Mouse (Mus musculus) kidney, postnatal 36 days (tissue): ENCODE data around the gene Fggy.

Experiments used
- DNase-seq, 2 experiments: peaks; one replicate each; pipeline ENCODE4 v3.0.0; 2021 to 2022; ENCODE audit warnings: mixed read lengths in 2 of 2

The Fggy gene

DNA sequence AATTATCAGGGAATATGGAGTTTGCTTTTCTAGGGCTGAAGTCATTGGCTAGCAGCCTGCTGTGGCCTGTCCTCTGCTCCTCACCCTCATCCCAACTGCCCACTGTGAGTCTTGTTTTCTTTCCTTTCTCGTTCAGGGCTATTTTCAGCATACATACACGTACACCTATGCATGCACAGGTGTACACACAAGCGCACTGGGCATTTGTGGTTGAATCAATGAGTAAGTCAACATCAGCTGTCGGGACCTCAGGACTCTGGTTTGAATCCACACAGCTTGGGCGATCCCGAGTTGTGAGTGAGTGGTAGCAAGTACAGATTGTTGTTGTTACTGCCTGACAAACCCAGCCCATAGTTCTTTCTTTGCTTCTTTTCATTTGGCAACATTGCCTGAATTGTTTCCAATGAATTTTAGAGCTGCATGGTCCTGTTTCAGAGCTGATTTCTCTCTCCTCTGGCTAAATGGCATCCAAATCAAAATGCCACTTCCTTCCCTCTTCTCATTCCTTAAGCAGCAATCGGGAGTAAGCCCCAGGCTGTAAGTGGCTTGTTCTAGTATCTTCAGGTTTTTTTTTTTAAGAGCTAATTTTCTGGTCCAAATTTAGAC lies 109.1 kb downstream of the Fggy start:
- no peak for DNase-seq

DNA sequence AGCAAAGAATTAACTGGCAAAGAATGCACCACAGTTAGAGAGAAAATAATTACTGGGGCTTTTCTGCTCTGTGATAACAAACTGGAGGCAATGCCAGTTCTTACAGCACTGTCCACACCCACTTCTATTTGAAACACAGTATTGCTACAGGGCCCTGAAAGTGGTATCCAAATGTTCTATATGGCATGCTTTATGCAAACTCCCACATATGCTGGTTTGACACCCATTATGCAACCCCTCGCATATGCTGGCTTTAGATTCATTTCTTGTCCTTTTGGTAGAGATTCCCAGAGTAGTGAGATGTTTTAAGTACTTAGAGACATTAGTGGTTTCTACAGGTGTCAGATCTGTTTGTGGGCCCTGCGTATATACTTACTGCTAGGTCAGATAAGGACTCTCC lies 109.6 kb downstream of the Fggy start:
- DNase-seq = no peak

DNA sequence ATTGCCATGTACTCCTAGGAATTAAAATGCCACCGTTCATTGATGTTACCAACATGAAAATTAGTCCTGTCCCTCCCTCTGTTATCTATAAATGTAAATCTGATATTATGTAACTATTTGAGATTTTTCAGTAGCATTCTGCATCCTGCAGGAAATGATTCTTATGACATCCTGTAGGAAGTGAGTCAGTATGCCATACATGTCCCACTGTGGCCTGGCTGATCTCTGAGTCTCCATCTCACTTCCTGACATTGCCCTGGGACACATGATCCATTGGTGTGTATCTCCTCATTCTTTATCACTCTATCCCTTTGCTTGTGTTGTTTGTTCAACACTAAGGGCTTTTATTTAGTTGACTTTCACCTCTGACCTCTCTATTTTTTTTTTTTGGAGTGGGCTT lies 110.3 kb downstream of the Fggy start:
- no peak for DNase-seq

DNA sequence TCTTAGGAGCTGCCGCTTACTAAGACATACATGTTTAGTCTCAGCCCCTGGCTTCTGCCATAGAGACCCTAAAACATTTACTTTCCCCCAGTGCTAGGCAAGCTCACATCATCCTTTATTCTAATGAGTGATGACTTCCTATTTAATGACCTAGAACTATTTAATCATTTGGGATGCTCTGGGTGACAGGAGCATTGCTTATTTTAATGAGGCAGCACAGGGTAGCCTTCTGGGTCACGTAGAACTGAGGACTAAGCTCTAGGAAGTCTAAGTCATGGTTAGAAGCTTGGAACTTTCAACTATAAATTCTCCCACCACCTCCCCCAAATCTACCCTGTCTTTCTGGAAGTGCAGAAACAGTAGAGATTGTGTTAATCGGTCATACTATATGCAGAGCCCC lies 111.2 kb downstream of the Fggy start:
- DNase-seq = no peak

DNA sequence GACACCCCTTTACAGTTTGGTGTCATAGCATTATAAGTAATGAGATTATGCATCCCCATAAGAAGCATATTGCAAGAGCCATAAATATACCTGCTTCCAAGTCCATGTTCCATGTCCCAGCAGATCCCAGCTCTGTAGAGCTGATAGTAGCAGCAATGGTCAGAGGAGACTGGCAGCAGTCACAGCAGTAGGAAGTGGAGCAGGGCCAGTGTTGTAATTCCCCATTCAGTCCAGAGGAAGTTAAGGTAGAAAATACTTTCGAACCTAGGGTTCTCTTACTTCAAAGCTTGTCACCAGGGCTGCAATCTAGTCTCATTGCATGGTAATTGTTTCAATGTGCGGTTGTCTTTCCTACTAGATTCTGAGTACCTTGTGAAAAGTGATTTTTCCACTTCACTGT lies 112.0 kb downstream of the Fggy start:
- DNase-seq = no peak

DNA sequence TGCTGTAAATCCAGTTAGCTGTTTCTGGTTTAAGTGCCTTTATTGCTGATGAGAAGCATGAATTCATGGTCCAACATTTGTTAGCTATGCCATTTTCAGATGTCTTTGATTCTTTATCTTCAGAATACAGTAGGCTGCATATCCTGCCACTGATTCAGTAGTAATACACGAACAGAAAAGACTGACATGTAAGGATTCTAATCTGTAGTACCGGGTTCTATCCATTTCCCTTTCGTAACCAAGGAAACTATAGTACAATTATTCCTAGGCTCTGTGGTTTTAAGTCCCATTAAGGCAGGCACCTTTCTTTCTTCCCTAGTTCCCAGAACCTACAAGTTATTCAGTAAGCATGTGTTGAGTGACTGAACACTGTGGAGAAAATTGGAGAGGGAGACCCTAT lies 113.3 kb downstream of the Fggy start:
- DNase-seq = no peak

DNA sequence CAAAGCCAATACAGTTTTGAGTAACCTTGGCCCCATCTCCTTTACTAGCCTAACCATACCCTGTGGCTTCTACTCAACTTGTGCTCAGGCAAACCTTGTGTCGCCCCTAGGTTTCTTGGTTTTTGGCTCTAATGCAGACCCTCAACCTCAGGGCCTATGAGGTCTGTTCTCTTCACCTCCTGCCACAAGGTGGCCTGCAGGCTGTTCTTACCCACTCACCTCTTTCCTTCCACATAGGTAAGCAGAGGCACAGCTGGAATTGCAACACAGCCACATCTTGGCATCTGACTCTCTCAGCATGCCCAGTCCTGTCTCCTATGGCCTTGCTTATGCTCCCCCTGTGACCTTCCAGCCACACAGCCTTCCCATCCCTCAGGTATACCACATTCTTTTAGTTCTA lies 114.7 kb downstream of the Fggy start:
- no peak for DNase-seq

DNA sequence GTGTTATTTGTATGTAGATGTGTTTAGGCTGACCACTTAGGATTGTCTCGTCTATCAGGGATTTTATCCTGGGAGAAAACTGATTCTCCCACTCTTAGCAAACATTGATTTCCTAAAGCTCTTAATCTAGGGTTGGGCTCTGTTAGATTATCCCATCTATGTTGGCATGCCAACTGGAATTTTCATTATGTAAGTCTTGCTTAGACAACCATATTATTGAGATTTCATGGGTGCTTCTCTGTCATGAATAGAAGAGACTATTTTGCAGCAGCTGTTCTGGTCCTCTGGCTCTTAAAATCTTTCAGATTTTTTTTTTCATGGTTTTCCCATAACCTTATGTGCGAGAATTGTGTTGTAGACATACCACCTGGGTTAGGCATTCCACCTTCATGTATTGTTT lies 119.1 kb downstream of the Fggy start:
- DNase-seq = no peak

DNA sequence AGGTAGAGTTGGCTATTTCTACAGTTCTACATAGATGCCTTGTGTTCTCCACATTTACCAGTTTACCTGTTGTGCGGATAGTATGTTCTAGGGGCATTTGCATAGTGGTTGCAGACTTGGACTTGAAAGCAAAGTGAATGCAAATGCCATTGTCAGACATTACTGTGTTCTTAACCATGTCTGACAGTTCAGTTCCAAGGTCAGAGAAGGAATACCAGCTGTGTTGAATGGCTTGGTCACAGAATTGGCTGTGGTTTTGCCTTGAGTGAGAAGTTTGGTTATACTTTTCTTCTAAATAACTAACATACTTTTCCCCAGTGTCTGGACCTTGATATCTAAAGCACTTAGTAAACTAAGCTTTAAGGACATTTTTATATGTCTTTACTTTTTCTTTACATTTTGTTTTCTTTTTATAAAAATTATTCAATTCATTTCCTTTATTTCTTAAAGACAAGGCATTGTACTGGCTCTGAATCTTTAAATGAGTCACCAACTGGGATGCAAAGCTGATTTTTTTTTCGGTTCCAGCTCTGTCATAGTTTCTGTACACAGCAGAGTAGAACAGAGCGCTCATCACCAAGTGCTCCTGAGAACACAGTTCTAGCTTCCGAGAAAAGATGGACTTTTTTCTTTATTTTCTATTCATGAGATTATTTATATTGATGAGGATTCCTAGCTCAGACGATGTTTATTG lies 123.6 kb downstream of the Fggy start:
- DNase-seq = no peak

DNA sequence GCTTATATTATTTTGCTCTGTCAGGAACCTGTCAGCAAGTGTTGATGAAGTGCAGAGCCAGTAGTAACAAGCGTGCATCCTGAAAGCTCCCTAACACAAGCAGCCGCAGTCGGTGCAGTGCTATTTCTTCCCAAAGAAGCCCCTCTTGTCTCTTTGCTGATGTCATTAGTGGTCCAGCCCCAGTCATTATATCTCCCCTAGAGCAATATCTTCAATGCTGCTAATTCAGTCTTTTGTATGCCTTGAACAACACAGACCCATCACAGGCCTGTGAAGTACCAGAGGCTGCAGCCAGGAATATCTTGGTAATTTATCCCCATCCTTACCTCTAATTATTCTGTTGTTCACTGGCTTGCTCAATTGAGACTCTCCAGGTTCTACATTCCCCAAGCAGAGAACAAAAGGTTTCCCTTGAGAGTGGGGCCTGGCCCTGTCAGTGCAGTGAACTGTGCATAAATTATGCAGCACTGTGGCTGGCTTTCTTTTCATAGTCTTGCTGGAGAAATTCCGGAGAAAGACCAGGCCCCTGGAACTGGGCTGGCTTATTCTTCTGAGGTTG lies 127.3 kb downstream of the Fggy start:
- peak; percentile 24 to 40 for DNase-seq

DNA sequence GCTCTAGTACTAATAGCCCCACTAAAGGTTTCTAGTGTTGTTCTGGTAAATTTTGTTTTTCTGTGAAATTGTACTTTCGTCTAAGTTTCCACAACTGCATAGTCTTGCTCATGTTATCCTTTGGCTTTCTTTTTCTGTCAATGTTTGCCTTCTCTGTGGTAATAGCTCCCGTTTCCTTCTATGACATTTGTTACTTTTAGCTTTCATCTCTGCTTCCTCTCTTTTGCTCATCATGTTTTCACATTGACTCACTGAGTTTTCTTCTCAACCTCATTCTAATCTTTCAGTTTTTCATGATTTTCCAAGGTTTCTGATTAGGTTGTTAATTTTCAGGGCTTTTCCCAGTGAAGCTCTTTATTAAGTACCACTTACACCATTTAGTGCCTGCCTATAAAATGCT lies 129.5 kb downstream of the Fggy start:
- DNase-seq = no peak

DNA sequence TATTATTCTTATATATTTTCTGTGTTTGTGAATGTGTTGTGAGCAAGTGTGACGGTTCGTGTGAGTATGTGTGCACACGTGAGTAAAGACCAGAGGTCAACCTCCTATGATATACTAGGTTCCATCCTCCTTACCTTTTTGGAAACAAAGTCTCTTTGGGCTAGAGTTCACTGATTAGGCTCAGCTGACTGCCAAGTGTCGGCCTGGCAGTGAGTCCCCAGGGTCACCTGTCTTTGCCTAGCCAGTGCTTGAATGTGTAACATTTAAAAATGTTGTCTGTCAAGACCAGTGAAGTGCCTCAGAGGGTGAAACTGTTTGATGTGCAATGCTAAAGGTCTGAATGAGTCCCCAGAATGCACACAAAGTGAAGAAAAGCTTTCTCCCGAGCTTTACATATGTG lies 130.0 kb downstream of the Fggy start:
- DNase-seq = no peak

DNA sequence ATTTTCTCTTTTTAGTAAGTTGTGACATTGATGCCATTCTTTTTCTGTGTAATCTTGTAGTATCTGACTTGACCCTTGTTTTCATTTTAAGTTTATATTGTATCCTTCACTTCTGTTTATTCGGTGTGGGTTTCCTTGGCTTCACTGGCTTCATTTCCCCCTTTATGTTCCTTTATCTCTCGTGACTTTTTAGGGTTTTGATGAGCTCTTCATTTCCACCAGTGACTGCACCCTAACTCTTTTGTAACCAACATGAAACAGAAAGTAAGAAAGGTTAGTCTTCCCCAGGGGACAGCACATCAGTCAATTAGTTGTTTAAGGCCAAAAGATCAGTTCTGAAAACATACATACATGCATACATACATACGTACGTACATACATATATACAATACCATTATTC lies 130.9 kb downstream of the Fggy start:
- DNase-seq = no peak

DNA sequence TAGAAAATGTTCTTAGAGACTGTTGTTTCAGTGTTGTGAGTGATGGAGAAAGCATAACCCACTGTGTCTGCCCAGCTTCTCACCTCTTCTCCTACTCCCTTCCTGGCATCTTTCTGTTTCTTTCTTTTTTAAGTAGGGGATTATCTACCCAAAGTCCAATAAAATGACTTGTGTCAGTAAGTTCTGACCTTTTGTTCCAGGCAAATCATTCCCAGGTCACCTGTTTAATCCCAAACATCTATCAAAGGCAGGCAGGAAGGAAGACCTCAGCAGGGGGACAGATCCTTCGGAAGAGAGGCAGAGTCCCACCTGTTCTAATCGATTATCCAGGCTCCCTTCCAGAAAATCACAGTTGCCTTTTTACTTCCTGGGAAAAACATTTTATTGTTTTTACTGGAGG lies 143.1 kb downstream of the Fggy start:
- peak; percentile 20 to 27 for DNase-seq

DNA sequence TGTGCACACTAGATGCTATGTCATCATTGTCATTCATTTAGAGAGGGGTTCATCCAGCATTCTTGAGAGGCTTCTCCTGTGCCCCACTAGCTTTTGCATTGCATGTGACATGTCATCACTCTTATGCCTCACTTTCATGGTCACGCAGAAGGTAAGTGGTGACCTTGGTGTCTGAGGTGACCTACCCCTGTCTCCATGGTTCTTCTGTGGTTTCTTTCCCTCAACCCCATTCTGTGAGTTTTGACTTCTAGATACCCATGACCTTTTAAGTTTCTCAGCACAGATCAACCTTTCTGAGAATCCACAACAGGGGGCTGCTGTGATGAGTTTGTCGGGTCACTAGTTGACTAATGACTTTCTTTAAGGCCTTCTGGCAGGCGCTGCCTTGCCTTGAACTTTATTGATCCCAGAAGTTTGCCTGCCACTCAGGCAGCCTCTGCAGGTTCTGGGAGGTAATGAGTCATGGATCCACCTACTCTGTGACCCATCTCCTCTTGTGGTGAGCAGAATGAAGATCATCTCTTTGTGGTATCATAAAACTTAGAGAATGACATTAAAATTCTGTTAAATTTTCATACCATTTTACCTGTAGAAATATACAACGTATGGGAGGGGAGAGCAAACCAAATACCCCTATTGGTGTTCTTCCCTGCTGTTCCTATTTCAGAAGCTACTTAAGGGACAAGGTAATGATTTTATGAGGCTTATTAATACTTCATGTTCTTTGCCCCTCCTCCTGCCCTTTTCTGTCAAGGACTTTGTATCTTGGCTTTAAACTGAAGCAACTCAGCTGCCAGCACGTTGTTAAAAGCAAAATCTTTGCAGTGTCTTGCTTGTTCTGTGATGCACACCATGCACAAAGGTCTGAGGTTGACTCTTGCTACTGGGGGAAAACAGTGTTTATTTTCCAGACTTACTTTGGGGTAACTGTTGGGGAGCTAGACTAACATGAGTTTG lies 150.9 kb downstream of the Fggy start:
- DNase-seq = peak; percentile 58 to 59

DNA sequence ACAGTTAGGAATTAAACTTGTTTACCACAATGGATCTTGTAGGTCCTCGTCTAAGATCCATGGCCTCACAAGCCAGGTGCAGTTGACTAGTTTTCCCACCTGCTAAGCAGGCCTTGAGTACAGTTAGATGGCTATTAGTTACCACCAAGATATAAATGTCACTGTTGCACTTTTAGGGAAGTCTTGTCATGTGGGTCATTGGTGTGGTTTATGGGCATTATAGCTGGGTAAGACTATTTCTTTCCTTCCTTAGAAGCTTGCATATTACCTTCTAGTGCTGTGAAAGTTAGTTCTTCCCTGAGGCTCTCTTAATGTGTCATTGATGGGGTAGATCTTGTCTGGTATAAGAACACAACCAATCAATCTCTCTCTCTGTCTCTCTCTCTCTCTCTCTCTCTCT lies 152.4 kb downstream of the Fggy start:
- no peak for DNase-seq

DNA sequence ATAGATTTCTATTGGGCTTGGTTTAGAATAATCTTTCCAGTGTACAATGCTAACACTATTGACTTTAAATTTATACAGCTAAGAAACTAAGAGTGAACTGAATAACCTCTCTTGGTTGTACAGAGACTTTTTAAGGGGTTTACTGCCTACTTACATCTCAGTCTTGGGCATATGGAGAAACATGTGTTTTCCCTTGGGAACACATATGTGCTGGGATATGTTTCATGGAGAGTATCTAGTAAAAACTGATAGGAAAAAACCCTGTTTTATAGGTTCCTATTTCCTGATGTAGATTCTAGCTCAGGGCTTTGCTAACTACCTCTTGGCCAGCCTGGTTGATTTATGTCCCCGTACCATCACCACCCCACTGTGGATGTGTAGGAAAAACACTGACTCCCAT lies 155.5 kb downstream of the Fggy start:
- no peak for DNase-seq

DNA sequence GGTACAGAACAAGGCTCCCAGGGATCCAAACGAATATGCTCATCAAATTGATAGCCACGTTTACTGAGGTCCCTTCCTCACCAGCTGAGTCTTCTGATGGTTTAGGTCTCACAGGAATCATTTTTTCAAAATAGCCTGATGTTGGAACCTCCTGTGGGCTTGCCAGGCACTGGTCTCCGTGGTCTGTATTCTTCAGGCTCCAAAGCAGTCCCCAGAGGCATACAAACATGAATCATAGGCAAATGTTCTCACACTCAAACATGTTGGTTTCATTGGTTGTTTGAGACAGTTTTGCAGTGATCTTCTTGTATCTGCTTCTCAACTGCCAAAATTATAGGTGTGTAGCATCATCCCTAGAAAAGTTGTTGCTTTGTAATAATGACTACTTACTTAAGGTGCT lies 156.0 kb downstream of the Fggy start:
- DNase-seq = no peak

DNA sequence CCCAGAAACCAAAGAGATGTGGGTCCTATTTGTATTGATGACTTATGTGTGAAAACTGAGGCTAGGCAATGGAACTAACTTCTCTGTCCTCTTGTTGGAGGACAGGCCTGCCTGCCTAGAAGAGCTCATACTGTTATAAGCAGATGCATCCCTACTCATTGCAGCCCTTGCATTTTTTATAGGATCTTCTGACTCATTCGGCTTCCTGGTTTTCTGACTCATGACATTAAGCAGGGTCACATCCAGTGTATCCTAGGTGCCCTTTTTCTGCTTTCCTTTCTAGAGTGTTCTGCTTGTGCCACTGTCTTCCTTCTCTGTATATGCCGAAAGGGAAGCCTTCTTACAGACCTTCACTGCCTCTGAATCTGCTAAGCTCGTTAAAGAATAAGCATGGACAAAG lies 158.8 kb downstream of the Fggy start:
- no peak for DNase-seq

DNA sequence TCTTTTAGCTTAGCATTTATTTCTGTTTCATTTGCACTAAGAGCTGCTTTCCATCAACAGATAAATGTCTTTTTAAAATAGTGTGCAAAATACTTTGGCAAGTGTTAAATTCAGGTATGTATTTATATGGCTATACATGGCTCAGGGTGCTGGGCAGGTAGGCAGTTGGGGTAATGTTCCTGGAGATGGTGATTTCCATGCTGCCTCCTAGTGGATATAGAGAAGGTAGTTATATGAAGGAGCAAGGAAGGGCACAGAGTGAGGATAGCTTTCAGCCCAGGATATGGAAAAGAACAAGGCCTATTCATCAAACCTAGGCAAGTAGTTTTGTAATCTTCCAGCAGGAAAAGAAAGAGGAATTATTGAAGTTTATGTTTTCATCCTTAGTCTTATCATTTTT lies 166.3 kb downstream of the Fggy start:
- DNase-seq = no peak

DNA sequence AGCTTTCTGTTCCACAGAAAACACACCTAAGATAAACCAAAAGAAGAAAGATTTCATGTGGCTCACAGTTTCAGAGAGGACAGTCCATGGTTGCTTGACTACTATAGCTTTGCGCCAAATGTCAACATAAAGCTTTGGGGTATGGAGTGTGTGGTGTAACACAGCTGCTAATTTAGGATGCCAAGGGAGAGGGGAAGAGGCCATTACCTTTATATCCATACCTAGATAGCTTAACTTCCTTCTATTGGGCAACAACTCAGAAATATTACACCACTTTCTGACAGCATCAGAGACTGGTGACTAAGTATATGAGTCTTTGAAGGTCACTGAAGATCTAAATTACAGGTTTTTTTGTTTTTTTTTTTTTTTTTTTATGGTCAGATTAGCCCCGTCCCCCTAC lies 169.1 kb downstream of the Fggy start:
- no peak for DNase-seq

DNA sequence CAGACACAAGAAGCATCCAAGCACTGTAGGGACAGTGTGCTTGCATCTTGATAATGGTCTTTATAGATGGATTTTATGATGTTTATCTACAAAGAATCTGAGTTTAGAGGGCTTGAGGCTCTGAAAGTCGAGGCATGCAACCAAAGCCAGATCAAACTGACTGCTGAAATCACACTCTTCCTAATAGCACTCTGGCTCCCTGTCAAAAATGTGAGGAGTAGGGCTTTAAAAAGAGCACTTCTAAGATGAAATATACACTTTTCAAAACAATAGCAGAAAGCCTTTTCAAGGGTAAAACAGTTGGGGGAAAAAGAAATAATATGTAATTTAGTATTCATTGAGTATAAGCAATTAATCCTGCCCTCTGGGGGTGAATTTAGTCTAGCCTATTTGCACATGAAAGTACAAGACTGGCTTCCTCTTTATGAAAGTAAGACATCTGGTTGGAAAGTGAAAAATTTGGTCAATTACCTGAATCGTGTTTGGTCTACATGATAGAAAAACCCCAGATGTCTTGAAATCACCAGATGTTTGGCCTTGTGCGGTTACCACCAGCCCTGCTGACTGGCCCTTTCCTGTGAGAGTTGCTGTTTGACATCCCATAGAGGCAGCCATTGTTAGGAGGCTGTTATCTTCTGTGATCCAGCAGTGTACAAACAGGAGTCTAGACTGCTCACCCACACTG lies 172.0 kb downstream of the Fggy start:
- DNase-seq = no peak

DNA sequence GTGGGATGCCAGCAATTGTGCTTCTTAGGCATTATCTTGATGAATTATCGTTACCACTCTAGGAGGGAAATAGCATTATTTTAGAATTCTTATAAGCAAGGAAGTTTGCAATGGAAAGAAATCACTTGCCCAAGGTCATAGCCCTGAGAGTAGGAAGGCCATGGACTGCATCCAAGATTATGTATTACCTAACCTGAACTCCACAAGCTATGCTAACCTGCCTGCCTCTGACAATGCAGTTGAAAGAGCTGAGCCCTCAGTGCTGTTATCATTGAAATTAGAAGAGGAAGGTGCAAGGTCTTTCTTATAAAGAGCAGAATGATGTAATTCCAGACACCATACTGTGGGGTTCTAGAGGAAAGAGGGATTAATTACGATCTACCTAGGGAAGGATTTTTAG lies 173.8 kb downstream of the Fggy start:
- DNase-seq = peak; percentile 52 to 86
